Mouse (Mus musculus) testis, adult 2 months (tissue): ENCODE data around the gene Arhgap33.

Experiments
- CTCF ChIP-seq: fragments of 200-500 bp; IDR thresholded peaks from 2 replicates; pipeline ENCODE4 v1.5.1; 2012; ENCODE audit warnings: low read depth, mild to moderate bottlenecking, inconsistent platforms, low read length, moderate library complexity; ENCODE audit not compliant: control insufficient read depth, insufficient read depth, insufficient replicate concordance
- POLR2A ChIP-seq: fragments of 200-500 bp; IDR thresholded peaks from 2 replicates; pipeline ENCODE4 v1.6.1; 2012; ENCODE audit warnings: low read depth, mild to moderate bottlenecking, inconsistent platforms, low read length, moderate library complexity; ENCODE audit not compliant: control insufficient read depth

DNA sequence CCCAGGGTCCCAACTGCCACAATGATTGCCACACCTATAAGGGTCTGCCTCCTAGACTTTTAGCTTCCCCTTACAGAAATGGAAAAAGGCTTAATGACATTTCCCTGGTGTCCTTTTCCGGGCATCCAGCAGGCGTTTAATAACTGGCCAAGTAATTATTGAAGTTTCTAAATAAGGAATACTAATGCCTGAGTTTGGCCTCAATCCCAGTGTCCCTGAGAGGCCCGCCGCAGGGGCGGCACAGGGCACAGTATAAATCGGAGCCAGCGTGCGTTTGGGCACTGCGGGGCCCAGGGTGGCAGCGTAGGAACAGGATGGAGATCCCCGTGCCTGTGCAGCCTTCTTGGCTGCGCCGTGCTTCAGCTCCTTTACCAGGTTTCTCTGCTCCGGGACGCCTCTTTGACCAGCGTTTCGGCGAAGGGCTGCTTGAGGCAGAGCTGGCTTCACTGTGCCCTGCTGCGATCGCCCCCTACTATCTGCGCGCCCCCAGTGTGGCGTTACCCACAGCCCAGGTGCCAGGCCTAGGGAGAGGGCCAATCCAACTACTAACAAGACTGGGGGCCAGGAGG, 18.2 kb upstream of the Arhgap33 start:
- no peak for TF ChIP-seq POLR2A
- no peak for TF ChIP-seq CTCF
